Mouse (Mus musculus) frontal cortex, postnatal 14 days (tissue): ENCODE measurements around the gene Hes7.

Source experiments
- DNase-seq, 2 experiments: peaks; one replicate each; pipeline ENCODE4 v3.0.0; 2022; ENCODE audit warnings: low spot score in 2 of 2

The Hes7 gene

GRCm38 (mm10) chr11:69120221-69121000, at the start of gene Hes7:
Hes7 (plus strand) TSS chr11:69120404.
- no peak for DNase-seq

GRCm38 (mm10) chr11:69070590-69071222, 49.5 kb upstream of the Hes7 start, which contains the start of gene Tmem107:
Tmem107 (plus strand) TSS chr11:69070806.
- DNase-seq = peak; percentile 89 to 92

GRCm38 (mm10) chr11:69071262-69071661, 48.9 kb upstream of the Hes7 start:
- DNase-seq = no peak

GRCm38 (mm10) chr11:69072234-69072633, 48.0 kb upstream of the Hes7 start:
- DNase-seq = no peak

GRCm38 (mm10) chr11:69072666-69073064, 47.5 kb upstream of the Hes7 start:
- DNase-seq = no peak

GRCm38 (mm10) chr11:69073065-69073888, 46.9 kb upstream of the Hes7 start:
- peak; percentile 68 to 78 for DNase-seq

- DNase-seq = no peak
Measured at GRCm38 (mm10) chr11:69073951-69074775, 46.0 kb upstream of the Hes7 start.

- no peak for DNase-seq
Measured at GRCm38 (mm10) chr11:69074776-69075069, 45.5 kb upstream of the Hes7 start.

- DNase-seq = no peak
Measured at GRCm38 (mm10) chr11:69075764-69076479, 44.3 kb upstream of the Hes7 start.

GRCm38 (mm10) chr11:69076572-69076971, 43.6 kb upstream of the Hes7 start:
- no peak for DNase-seq

GRCm38 (mm10) chr11:69077316-69077715, 42.9 kb upstream of the Hes7 start:
- no peak for DNase-seq

- DNase-seq = no peak
Measured at GRCm38 (mm10) chr11:69078041-69078440, 42.2 kb upstream of the Hes7 start.

- DNase-seq = no peak
Measured at GRCm38 (mm10) chr11:69078805-69079438, 41.3 kb upstream of the Hes7 start.

GRCm38 (mm10) chr11:69080102-69080854, 39.9 kb upstream of the Hes7 start:
- DNase-seq = no peak

- no peak for DNase-seq
Measured at GRCm38 (mm10) chr11:69080855-69081222, 39.4 kb upstream of the Hes7 start.

GRCm38 (mm10) chr11:69081613-69082012, 38.6 kb upstream of the Hes7 start:
- DNase-seq = no peak

- DNase-seq = no peak
Measured at GRCm38 (mm10) chr11:69085608-69086007, 34.6 kb upstream of the Hes7 start.

GRCm38 (mm10) chr11:69086390-69086789, 33.8 kb upstream of the Hes7 start:
- DNase-seq = peak in 1 of 2 experiments; percentile 51

- no peak for DNase-seq
Measured at GRCm38 (mm10) chr11:69087082-69087481, 33.1 kb upstream of the Hes7 start.

- no peak for DNase-seq
Measured at GRCm38 (mm10) chr11:69087597-69087996, 32.6 kb upstream of the Hes7 start.
